Mouse (Mus musculus) right cerebral cortex, postnatal 14 days (tissue): ENCODE measurements at regions not wholly inside any gene's neighbourhood (a gene's known extent, or its start where the extent isn't known, plus 50 kb on each side); places are given as distances from the start of the nearest gene placed in this dataset.

Experiments used
- DNase-seq: peaks from one replicate; pipeline ENCODE4 v3.0.0; 2022

DNA sequence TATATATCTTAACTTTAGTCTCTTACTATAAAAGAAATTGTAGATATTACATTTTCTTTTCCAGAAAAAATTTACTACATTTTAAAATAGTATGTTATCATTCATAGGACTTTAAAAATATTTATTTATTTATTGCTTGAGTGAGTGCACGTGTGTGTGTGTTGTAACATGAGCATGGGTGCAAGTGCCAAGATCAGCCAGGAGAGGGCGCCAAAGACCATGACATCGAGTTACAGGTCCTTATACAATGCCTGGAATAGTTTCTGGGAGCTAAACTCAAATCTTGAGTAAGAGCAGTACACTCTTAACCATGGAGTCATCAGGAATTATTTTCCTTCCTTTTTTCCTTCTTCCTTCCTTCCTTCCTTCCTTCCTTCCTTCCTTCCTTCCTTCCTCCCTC is 185.4 kb upstream of the Mageb4 start:
- peak; percentile 5 for DNase-seq
